Mouse (Mus musculus) liver, embryonic 13.5 days (tissue): ENCODE data around the gene 4930522L14Rik. TPM values are rescaled to one million over a fixed set of nuclear protein-coding genes. Genes with fewer than 3 reads are reported as not detected.

ENCODE experiments used
- polyA plus RNA-seq: library from polyadenylated mRNA; unstranded; fragments of >200 nt; fragmentation: Nextera tagmentation; extraction: Ambion mirVana; gene quantifications from 2 replicates; pipeline ENCODE4 v1.2.1, GENCODE M21; 2015

Gene 4930522L14Rik
- polyA plus RNA-seq, 1 experiment from 2014 or later, result 4.5 TPM

Other genes with a start within 250 kb of the 4930522L14Rik start
- 4.8 and 5.3 TPM in 2 replicates for gene Crlf2, start 192.9 kb downstream of the 4930522L14Rik start, polyA plus RNA-seq
- gene 5430403G16Rik, start 60.8 kb downstream of the 4930522L14Rik start, polyA plus RNA-seq, result 0.63 and 0.72 TPM in 2 replicates
- gene Gm15446, start 171.5 kb upstream of the 4930522L14Rik start, polyA plus RNA-seq, result 0.16 and 0.47 TPM in 2 replicates
- 8.9 and 9.7 TPM in 2 replicates for gene Zfp932, start 244.6 kb upstream of the 4930522L14Rik start, polyA plus RNA-seq